Mouse (Mus musculus) midbrain, postnatal 0 days (tissue): Measurements from ENCODE around the gene Dpp6. TPM values are rescaled to one million over a fixed set of nuclear protein-coding genes. Genes with fewer than 3 reads are reported as not detected.
A peak's percentile ranks its signal among the peaks of the same experiment; 100 is the strongest.

Experiments used
- ATAC-seq: fragments of 200-750 bp; cut with Nextera tagmentation; 2 replicates; pipeline ENCODE4 v1.8.0; 2017; ENCODE audit warnings: moderate number of reproducible peaks, mild to moderate bottlenecking, moderate TSS enrichment, moderate library complexity; ENCODE audit not compliant: low FRiP score
- DNase-seq: peaks from one replicate; pipeline ENCODE4 v3.0.0-alpha.2; 2015; ENCODE audit warnings: low spot score
- H3K27ac ChIP-seq: fragments of 300-500 bp; sonication (generic); 2 replicates; pipeline ENCODE4 v1.5.1; 2014; ENCODE audit warnings: low read depth, mild to moderate bottlenecking, low read length, mixed read lengths
- H3K27me3 ChIP-seq: fragments of 300-500 bp; sonication (generic); 2 replicates; pipeline ENCODE4 v1.6.1; 2014; ENCODE audit warnings: low read length, control low read depth, mixed read lengths; ENCODE audit not compliant: insufficient read depth
- H3K36me3 ChIP-seq: fragments of 300-500 bp; sonication (generic); 2 replicates; pipeline ENCODE4 v1.6.1; 2014; ENCODE audit warnings: low read length, control low read depth, mixed read lengths; ENCODE audit not compliant: insufficient read depth
- H3K4me1 ChIP-seq: fragments of 300-500 bp; sonication (generic); 2 replicates; pipeline ENCODE4 v1.6.1; 2014; ENCODE audit warnings: mild to moderate bottlenecking, control low read depth, antibody characterized with exemption, low read length, mixed read lengths; ENCODE audit not compliant: insufficient read depth
- H3K4me2 ChIP-seq: fragments of 300-500 bp; sonication (generic); 2 replicates; pipeline ENCODE4 v1.6.1; 2014; ENCODE audit warnings: low read depth, mild to moderate bottlenecking, low read length, mixed read lengths; ENCODE audit not compliant: poor library complexity, severe bottlenecking
- H3K4me3 ChIP-seq: fragments of 300-500 bp; sonication (generic); 2 replicates; pipeline ENCODE4 v1.5.1; 2014; ENCODE audit warnings: low read depth, mild to moderate bottlenecking, low read length, moderate library complexity
- H3K9ac ChIP-seq: fragments of 300-500 bp; sonication (generic); replicated peaks from 2 replicates; pipeline ENCODE4 v1.6.1; 2014; ENCODE audit warnings: mild to moderate bottlenecking, low read length, moderate library complexity, mixed read lengths; ENCODE audit not compliant: poor library complexity, severe bottlenecking
- H3K9me3 ChIP-seq: fragments of 300-500 bp; sonication (generic); 2 replicates; pipeline ENCODE4 v1.6.1; 2016; ENCODE audit warnings: low read length, control low read depth
- CTCF ChIP-seq: IDR thresholded peaks from 2 replicates; pipeline ENCODE4 v1.5.1; 2016; ENCODE audit warnings: antibody characterized with exemption, mild to moderate bottlenecking
- WGBS: fragments of 180-500 bp; shearing (Covaris S2); extraction: QIAGEN DNeasy Blood & Tissue Kit; methylation state at CpG from one replicate; pipeline ENCODE4 v1.1.7; 2014; 5-methylcytosine and 5-hydroxymethylcytosine counted together
- polyA plus RNA-seq: library from polyadenylated mRNA; unstranded; fragments of >200 nt; fragmentation: Nextera tagmentation; extraction: Ambion mirVana; gene quantifications from 2 replicates; pipeline ENCODE4 v1.2.1, GENCODE M21; 2015
- total RNA-seq: library from RNA; depleted of rRNA; stranded (reverse); fragments of >200 nt; gene quantifications from 2 replicates; pipeline ENCODE4 v1.2.3, GENCODE M21; 2014

The Dpp6 gene
- total and polyA plus RNA-seq, 2 experiments from 2014 or later, result 88.6 to 169 TPM

DNA sequence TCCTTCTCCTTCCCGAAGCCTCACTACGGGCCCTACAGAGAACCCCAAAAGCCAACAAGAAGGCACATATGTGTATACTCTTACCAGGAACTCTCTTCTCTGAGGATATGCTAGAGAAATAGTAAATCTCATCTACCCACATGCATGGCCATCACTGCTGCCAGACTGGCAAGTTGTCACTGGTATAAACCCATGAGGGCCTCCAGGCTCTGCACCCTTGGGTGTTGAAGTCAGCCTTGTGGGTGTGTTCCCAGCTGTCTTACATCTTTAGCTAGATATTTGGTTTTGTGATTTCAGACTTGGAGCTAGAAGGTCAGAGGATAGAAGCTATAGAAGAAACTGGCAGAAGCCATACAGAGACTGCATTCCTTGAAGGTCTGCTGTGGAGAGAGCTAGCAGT, 842.0 kb downstream of the Dpp6 start:
- H3K4me3 ChIP-seq, result no peak overlapping the region
- no peak for TF ChIP-seq CTCF
- no peak overlapping the region for H3K9ac ChIP-seq
- no peaks in the 10 kb centered on the region for H3K4me1 ChIP-seq
- 100% methylated on average over 2 of the region's 2 CpGs for WGBS
- no peaks in the 10 kb centered on the region for H3K27me3 ChIP-seq
- H3K4me2 ChIP-seq, result no peak overlapping the region
- ATAC-seq (no peak), DNase-seq (no peak)
- no peaks in the 10 kb centered on the region for H3K9me3 ChIP-seq
- peaks cover 13% of the 10 kb centered on the region; the same call in 1 of the 2 replicates for H3K36me3 ChIP-seq
- no peak overlapping the region for H3K27ac ChIP-seq

DNA sequence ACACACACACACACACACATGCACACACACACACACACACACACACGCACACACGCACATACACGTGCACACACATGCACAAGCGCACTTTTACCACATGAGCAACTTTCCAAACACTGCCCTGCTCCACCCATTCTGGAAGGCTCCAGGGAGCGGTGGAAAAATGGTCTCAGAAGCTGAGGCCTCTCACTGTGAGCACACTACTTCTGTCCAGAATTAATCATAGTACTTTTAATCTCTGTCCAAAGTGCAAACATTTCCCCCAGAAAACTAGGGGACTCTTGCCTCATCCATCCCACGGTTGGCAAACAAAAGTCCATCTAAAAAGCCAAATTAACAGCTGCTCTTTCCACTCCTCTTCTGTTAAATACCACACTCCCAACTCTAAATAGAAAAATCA, 842.8 kb downstream of the Dpp6 start:
- Histone ChIP-seq H3K27ac (no peak overlapping the region), H3K4me3 (no peak overlapping the region), H3K9ac (no peak overlapping the region), H3K36me3 (peaks cover 20% of the 10 kb centered on the region; the same call in 1 of the 2 replicates), H3K4me1 (no peaks in the 10 kb centered on the region), H3K9me3 (no peaks in the 10 kb centered on the region), H3K27me3 (no peaks in the 10 kb centered on the region), H3K4me2 (no peak overlapping the region)
- ATAC-seq (no peak), DNase-seq (no peak)
- WGBS, result 87% methylated on average over 6 of the region's 6 CpGs
- TF ChIP-seq CTCF, result no peak

DNA sequence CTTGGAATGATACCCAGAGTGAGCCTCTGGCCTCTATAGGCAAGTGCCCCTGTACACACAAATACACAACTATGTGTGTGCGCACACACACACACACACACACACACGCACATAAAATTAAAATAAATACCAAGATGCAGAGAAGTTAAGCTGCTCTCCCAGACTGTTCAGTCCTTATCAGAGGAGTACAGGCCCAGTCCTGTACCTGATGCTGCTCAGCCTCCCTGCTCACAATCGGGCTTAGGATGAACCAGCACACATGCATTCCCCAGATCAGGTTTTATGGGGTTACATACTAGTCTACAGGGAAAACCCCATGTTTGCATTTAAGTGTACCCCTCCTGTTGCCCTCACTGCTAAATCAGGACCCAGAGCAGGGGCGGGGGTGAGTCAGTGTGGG, 847.1 kb downstream of the Dpp6 start:
- no peak for DNase-seq
- H3K9me3 ChIP-seq, result no peaks in the 10 kb centered on the region
- H3K27ac ChIP-seq, result no peak overlapping the region
- H3K4me1 ChIP-seq, result no peaks in the 10 kb centered on the region
- H3K27me3 ChIP-seq, result no peaks in the 10 kb centered on the region
- H3K9ac ChIP-seq, result no peak overlapping the region
- H3K36me3 ChIP-seq, result peaks cover 56% of the 10 kb centered on the region; the same call in 1 of the 2 replicates
- ATAC-seq, result no peak
- no peak for TF ChIP-seq CTCF
- no peak overlapping the region for H3K4me2 ChIP-seq
- 89% methylated on average over 4 of the region's 4 CpGs for WGBS
- H3K4me3 ChIP-seq, result no peak overlapping the region

DNA sequence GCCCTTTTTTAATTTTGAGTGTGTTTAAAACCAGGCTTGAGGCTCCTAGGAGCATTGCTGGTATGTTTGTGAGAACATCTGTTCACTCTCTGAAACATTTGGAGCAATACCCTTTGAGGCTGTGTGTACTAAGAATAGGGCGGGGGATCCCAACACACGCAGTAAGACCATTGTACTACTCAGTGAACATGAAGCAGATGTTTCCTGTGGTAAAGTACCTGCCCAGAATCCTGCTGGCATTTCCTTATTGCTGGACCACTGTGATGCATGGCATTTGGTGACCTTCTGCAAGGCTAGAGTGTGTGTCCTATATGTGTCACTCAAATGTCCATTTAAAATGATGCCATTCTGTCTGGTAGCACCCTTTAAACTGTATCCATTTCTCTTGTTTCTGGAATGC, 854.5 kb downstream of the Dpp6 start:
- H3K4me1 ChIP-seq, result no peaks in the 10 kb centered on the region
- no peaks in the 10 kb centered on the region for H3K27me3 ChIP-seq
- H3K27ac ChIP-seq, result no peak overlapping the region
- H3K36me3 ChIP-seq, result peaks cover 47% of the 10 kb centered on the region
- no peaks in the 10 kb centered on the region for H3K9me3 ChIP-seq
- TF ChIP-seq CTCF, result no peak
- H3K4me3 ChIP-seq, result no peak overlapping the region
- WGBS, result 89% methylated on average over 2 of the region's 2 CpGs
- no peak overlapping the region for H3K9ac ChIP-seq
- DNase-seq (no peak), ATAC-seq (no peak)
- no peak overlapping the region for H3K4me2 ChIP-seq

DNA sequence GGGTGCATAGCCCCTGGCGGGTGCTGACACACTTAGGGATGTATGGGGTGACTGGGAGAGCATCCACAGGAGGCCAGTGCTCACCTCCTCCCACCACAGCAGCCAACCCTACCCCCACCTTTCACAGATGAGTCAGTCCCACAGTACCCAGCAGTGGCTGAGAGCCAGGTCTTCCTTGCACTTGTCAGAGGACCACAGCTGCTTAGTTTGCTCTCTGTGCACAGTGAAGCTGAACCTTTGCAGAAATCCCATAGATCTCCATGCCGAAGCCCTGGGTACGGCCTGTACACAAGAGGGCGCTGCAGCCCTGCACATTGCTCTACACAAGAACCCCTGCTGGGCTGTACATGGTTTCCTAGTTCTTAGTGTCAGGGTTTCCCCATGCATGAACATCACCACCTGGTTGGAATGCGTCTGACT, 860.3 kb downstream of the Dpp6 start:
- 61% methylated on average over 5 of the region's 5 CpGs for WGBS
- TF ChIP-seq CTCF, result peak; percentile 67
- no peaks in the 10 kb centered on the region for H3K4me1 ChIP-seq
- ATAC-seq (no peak), DNase-seq (peak; percentile 54)
- no peaks in the 10 kb centered on the region for H3K27me3 ChIP-seq
- no peaks in the 10 kb centered on the region for H3K9me3 ChIP-seq
- H3K9ac ChIP-seq, result no peak overlapping the region
- no peak overlapping the region for H3K4me3 ChIP-seq
- no peak overlapping the region for H3K27ac ChIP-seq
- H3K36me3 ChIP-seq, result peaks cover 22% of the 10 kb centered on the region; the same call in 1 of the 2 replicates
- no peak overlapping the region for H3K4me2 ChIP-seq

DNA sequence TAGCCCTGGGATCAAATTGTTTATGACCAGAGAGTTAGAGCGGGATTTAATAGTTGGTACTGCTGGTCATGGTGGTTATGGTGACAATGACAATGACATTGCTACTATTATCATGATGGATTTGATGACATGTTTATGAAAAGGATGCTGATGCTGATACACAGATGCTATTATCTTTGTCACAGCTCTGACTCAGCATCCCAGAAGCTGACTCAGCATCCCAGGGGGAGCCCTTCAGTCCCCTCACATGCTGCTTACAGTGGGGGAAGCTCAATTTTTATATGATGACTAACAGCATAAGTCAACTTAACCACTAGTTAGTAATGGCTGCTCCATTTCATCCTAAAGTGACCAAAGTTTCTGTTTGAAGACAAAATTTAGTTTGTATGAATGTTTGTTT, 862.1 kb downstream of the Dpp6 start:
- Histone ChIP-seq H3K4me2 (no peak overlapping the region), H3K9me3 (no peaks in the 10 kb centered on the region), H3K9ac (no peak overlapping the region), H3K36me3 (peaks cover 19% of the 10 kb centered on the region; the same call in 1 of the 2 replicates), H3K4me1 (no peaks in the 10 kb centered on the region), H3K27me3 (no peaks in the 10 kb centered on the region), H3K27ac (no peak overlapping the region), H3K4me3 (no peak overlapping the region)
- no peak for TF ChIP-seq CTCF
- DNase-seq (no peak), ATAC-seq (no peak)
- WGBS, result 92% methylated on average over 1 of the region's 1 CpGs
